Mouse (Mus musculus): Measurements from ENCODE around the gene Zfp710.

- no peak for TF ChIP-seq POLR2A (IDR thresholded peaks at IDR 0.05; ENCODE audit: insufficient read length, low read depth)
- TF ChIP-seq TCF12 (IDR thresholded peaks at IDR 0.05; ENCODE audit: insufficient read depth, poor library complexity, severe bottlenecking): no peak
- TF ChIP-seq MYOD1 (IDR thresholded peaks at IDR 0.05; ENCODE audit: control insufficient read depth in 1 of 3, insufficient read length in 2 of 3, low read depth in 2 of 3): no peak
- no peak for TF ChIP-seq CEBPB (IDR thresholded peaks at IDR 0.05; ENCODE audit: insufficient read depth, poor library complexity, severe bottlenecking)
- no peak for TF ChIP-seq MYOG (IDR thresholded peaks at IDR 0.05; ENCODE audit: control insufficient read depth in 1 of 3, insufficient read depth in 1 of 3, insufficient read length in 2 of 3, low read depth in 2 of 3)
- no peak for TF ChIP-seq REST (IDR thresholded peaks at IDR 0.05; ENCODE audit: insufficient read depth, insufficient read length)
- TF ChIP-seq POLR2AphosphoS2 (IDR thresholded peaks at IDR 0.05; ENCODE audit: insufficient read length, low read depth): no peak
- TF ChIP-seq TCF3 (IDR thresholded peaks at IDR 0.05; ENCODE audit: insufficient read length, low read depth): no peak
- no peak for TF ChIP-seq MAX (IDR thresholded peaks at IDR 0.05; ENCODE audit: low read depth)
- TF ChIP-seq USF1 (IDR thresholded peaks at IDR 0.05; ENCODE audit: low read depth): no peak
- no peak for TF ChIP-seq E2F4 (IDR thresholded peaks at IDR 0.05; ENCODE audit: insufficient read depth)
These were observed 53.2 kb downstream of the Zfp710 start for GRCm38 (mm10) chr7:80077801-80078200.

Data from myocyte (in vitro differentiated cells).